Mouse (Mus musculus): Measurements from ENCODE around the gene Dnah8. TPM values are rescaled to one million over a fixed set of nuclear protein-coding genes. Genes with fewer than 3 reads are reported as not detected.

Dnah8 gene
- polyA plus RNA-seq, 1 experiment from 2014 or later, result 9.8 TPM

DNA sequence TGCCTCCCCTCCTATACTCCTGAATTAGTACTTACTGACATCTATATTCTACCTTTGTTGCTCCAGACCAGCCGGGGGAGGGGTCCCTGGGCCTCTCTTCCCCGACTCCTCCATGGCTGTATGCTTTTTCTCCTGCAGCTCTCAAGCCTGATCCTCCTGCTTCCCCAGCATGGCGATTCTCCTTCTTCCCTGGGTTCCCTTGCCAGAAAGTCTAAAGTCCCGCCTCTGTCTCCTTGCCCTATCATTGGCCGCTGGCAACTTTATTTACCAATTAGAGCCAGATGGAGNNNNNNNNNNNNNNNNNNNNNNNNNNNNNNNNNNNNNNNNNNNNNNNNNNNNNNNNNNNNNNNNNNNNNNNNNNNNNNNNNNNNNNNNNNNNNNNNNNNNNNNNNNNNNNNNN, 40.7 kb downstream of the Dnah8 start:
- 78% methylated on average over 5 of the region's 5 CpGs for WGBS

DNA sequence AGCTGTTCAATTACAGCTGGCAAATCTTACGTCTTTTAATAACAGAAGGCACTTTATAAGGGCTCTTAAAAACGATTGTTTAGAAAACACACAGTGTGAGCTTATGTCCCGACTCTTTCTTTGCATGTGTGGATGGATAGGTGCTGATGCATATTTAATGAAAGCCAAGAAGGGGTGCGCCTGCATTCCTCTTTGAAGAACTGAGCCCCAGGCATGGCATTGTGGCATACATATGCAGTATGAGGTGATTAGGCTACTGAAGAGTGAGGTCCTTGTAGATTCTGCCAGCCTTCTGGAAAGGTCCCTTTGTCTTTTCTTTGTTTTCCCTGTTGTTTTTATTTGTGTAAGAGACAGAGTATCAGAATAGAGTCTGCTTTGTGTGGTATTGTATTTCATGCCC, 48.4 kb downstream of the Dnah8 start:
- no peaks in the 10 kb centered on the region for H3K4me1 ChIP-seq (ENCODE audit: insufficient read depth, low read depth, low read length)
- DNase-seq (ENCODE audit: low spot score) (no peak), ATAC-seq (no peak)
- no peaks in the 10 kb centered on the region for H3K36me3 ChIP-seq (ENCODE audit: insufficient read depth, low read length)
- no peak overlapping the region for H3K4me3 ChIP-seq (ENCODE audit: low read depth, low read length)
- no peaks in the 10 kb centered on the region for H3K9me3 ChIP-seq (ENCODE audit: low read length)
- H3K4me2 ChIP-seq (replicated peaks; ENCODE audit: low read depth, low read length), result no peak overlapping the region
- H3K9ac ChIP-seq (replicated peaks; ENCODE audit: low read depth), result no peak overlapping the region
- WGBS, result 73% methylated on average over 4 of the region's 4 CpGs
- TF ChIP-seq CTCF (IDR thresholded peaks at IDR 0.05) (no peak), EP300 (IDR thresholded peaks at IDR 0.05) (no peak)
- H3K27ac ChIP-seq (ENCODE audit: low read length), result no peak overlapping the region
- H3K27me3 ChIP-seq (replicated peaks; ENCODE audit: insufficient read depth, low read length), result no peaks in the 10 kb centered on the region

More for the DNA sequence above, 40.7 kb downstream of the Dnah8 start:
- H3K4me3 ChIP-seq (ENCODE audit: low read depth, low read length), result no peak overlapping the region
- 0 out of 2 replicates have a peak, but pooled peaks cover 2% of the 10 kb centered on the region for H3K9me3 ChIP-seq (ENCODE audit: low read length)
- no peaks in the 10 kb centered on the region for H3K4me1 ChIP-seq (ENCODE audit: insufficient read depth, low read depth, low read length)
- TF ChIP-seq CTCF (IDR thresholded peaks at IDR 0.05) (no peak), EP300 (IDR thresholded peaks at IDR 0.05) (no peak)
- ATAC-seq (no peak), DNase-seq (ENCODE audit: low spot score) (no peak)
- H3K27me3 ChIP-seq (replicated peaks; ENCODE audit: insufficient read depth, low read length), result no peaks in the 10 kb centered on the region
- H3K36me3 ChIP-seq (ENCODE audit: insufficient read depth, low read length), result no peaks in the 10 kb centered on the region
- H3K27ac ChIP-seq (ENCODE audit: low read length), result no peak overlapping the region
- H3K4me2 ChIP-seq (replicated peaks; ENCODE audit: low read depth, low read length), result no peak overlapping the region
- H3K9ac ChIP-seq (replicated peaks; ENCODE audit: low read depth), result no peak overlapping the region

DNA sequence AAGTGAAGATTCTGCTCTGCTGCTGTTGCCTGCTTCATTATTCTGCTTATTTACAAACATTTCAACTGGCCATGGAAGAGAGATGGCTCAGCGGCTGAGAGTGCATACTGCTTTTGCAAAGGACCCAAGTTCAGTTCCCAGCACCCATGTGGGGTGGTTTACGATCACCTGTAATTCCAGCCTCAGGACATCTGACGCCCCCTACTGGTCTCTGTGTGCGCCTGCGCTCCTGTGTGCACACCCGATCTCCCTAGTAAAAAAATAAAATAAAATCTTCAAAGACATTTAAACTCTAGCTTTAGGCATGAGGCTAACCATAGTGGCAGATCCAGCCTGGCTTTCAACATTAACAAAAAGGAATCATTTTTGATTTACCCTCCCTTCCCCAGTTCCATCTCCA, 48.9 kb downstream of the Dnah8 start:
- 88% methylated on average over 6 of the region's 6 CpGs for WGBS
- no peak for DNase-seq (ENCODE audit: low spot score)
- Histone ChIP-seq H3K27ac (ENCODE audit: low read length) (no peak overlapping the region), H3K4me3 (ENCODE audit: low read depth, low read length) (no peak overlapping the region), H3K9me3 (ENCODE audit: low read length) (no peaks in the 10 kb centered on the region), H3K36me3 (ENCODE audit: insufficient read depth, low read length) (no peaks in the 10 kb centered on the region), H3K9ac (replicated peaks; ENCODE audit: low read depth) (no peak overlapping the region), H3K4me1 (ENCODE audit: insufficient read depth, low read depth, low read length) (no peaks in the 10 kb centered on the region), H3K4me2 (replicated peaks; ENCODE audit: low read depth, low read length) (no peak overlapping the region), H3K27me3 (replicated peaks; ENCODE audit: insufficient read depth, low read length) (no peaks in the 10 kb centered on the region)
- no peak for ATAC-seq
- TF ChIP-seq EP300 (IDR thresholded peaks at IDR 0.05), result no peak
- TF ChIP-seq CTCF (IDR thresholded peaks at IDR 0.05), result no peak

DNA sequence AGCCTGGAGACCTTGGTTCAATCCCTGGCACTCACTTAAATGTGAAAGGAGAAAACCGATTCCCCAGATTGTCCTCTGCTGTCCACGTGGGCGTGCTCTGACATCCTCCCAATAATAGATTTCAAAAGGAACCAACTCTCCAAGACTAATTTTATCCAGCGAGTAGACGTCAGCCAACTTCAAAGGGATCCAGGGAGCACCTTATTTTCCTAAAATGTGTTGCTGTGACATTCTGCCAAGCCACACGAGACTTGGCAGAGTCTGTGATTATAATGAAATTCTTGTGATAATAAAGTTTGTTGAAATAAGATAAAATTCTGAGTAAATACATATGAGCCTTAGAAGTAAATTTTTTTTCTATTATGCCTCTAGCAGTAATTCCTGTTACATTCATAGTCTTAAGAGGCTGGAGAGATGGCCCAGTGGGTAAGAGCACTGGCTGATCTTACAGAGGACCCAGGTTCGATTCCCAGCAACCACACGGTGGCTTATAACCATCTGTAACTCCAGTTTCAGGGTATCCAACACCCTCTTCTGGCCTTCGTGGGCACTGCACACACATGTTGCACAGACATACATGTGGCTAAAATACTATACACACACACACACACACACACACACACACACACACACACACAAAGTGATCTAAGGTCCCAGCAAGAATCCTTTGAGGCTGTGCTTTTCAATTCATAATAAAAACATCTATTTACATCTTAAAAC, 51.0 kb downstream of the Dnah8 start:
- ATAC-seq, result no peak
- H3K36me3 ChIP-seq (ENCODE audit: insufficient read depth, low read length), result no peaks in the 10 kb centered on the region
- no peaks in the 10 kb centered on the region for H3K27me3 ChIP-seq (replicated peaks; ENCODE audit: insufficient read depth, low read length)
- WGBS, result 55% methylated on average over 9 of the region's 9 CpGs
- H3K4me2 ChIP-seq (replicated peaks; ENCODE audit: low read depth, low read length), result no peak overlapping the region
- H3K27ac ChIP-seq (ENCODE audit: low read length), result no peak overlapping the region
- no peaks in the 10 kb centered on the region for H3K9me3 ChIP-seq (ENCODE audit: low read length)
- no peak overlapping the region for H3K4me3 ChIP-seq (ENCODE audit: low read depth, low read length)
- H3K4me1 ChIP-seq (ENCODE audit: insufficient read depth, low read depth, low read length), result no peaks in the 10 kb centered on the region
- TF ChIP-seq CTCF (IDR thresholded peaks at IDR 0.05), result no peak
- TF ChIP-seq EP300 (IDR thresholded peaks at IDR 0.05), result no peak
- DNase-seq (ENCODE audit: low spot score), result no peak
- no peak overlapping the region for H3K9ac ChIP-seq (replicated peaks; ENCODE audit: low read depth)

DNA sequence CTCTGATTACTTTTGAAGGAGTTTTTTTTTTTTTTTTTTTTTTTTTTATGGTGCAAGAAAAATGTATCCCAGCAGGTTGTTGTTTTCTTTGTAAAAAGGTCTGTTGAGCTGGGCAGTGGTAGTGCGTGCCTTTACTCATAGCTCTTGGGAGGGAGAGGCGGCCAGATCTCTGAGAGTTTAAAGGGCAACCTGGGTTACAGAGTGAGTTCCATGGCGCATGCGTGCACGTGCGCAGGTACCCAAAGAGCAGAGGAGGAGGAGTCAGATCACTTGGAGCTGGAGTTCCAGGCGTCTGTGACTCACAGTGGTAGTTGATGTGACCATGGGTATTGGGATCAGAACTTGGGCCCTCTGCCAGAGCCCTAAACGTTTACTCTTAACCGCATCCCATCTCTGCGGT, 54.4 kb downstream of the Dnah8 start:
- 86% methylated on average over 10 of the region's 10 CpGs for WGBS
- Histone ChIP-seq H3K4me1 (ENCODE audit: insufficient read depth, low read depth, low read length) (no peaks in the 10 kb centered on the region), H3K36me3 (ENCODE audit: insufficient read depth, low read length) (no peaks in the 10 kb centered on the region), H3K4me3 (ENCODE audit: low read depth, low read length) (no peak overlapping the region), H3K27ac (ENCODE audit: low read length) (no peak overlapping the region), H3K9ac (replicated peaks; ENCODE audit: low read depth) (no peak overlapping the region), H3K27me3 (replicated peaks; ENCODE audit: insufficient read depth, low read length) (no peaks in the 10 kb centered on the region), H3K4me2 (replicated peaks; ENCODE audit: low read depth, low read length) (no peak overlapping the region), H3K9me3 (ENCODE audit: low read length) (no peaks in the 10 kb centered on the region)
- TF ChIP-seq CTCF (IDR thresholded peaks at IDR 0.05) (no peak), EP300 (IDR thresholded peaks at IDR 0.05) (no peak)
- DNase-seq (ENCODE audit: low spot score) (no peak), ATAC-seq (no peak)

DNA sequence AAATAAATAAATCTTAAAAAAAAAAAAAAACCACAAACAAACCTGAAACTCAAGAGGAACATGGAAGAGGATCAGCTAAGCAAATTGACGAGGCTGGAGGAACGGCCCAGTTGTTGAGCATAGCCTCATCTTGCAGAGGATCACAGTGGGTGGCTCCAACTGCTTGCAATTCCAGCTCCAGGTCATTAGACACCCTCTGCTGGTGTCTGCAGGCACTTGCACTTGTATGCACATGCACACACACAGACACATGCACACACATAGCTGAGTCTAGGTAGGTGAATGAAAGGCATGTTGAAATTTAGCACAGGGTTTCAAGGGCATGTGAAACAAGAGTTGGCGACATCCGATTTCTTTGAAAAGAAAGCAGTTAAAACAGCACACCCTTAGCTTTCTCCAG, 55.5 kb downstream of the Dnah8 start:
- DNase-seq (ENCODE audit: low spot score), result no peak
- no peaks in the 10 kb centered on the region for H3K4me1 ChIP-seq (ENCODE audit: insufficient read depth, low read depth, low read length)
- no peak overlapping the region for H3K4me2 ChIP-seq (replicated peaks; ENCODE audit: low read depth, low read length)
- H3K4me3 ChIP-seq (ENCODE audit: low read depth, low read length), result no peak overlapping the region
- H3K9ac ChIP-seq (replicated peaks; ENCODE audit: low read depth), result no peak overlapping the region
- TF ChIP-seq EP300 (IDR thresholded peaks at IDR 0.05) (no peak), CTCF (IDR thresholded peaks at IDR 0.05) (no peak)
- H3K27me3 ChIP-seq (replicated peaks; ENCODE audit: insufficient read depth, low read length), result no peaks in the 10 kb centered on the region
- H3K36me3 ChIP-seq (ENCODE audit: insufficient read depth, low read length), result no peaks in the 10 kb centered on the region
- H3K27ac ChIP-seq (ENCODE audit: low read length), result no peak overlapping the region
- H3K9me3 ChIP-seq (ENCODE audit: low read length), result no peaks in the 10 kb centered on the region
- no peak for ATAC-seq
- 97% methylated on average over 4 of the region's 4 CpGs for WGBS
